Mouse (Mus musculus): ENCODE measurements around the gene Zfp335.

DNA sequence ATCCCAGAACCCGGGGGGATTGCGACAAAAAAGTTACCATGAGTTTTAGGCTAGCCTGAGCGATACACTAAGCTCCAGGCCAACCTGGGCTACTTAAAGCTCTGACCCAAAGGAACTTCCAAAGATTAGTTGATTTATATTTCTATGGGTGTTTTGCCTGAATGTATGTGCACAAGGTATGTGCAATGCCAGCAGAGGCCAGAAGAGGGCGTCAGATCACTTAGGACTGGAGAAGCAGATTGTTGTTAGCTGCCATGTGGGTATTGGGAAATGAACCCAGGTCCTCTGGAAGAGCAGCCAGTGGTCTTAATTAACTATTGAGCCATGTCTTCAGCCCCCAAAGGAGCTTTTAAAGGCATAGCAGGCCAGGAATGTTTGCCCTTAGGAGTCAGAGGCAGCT is 40.2 kb upstream of the Zfp335 start:
- peak; percentile 39; the same call in 1 of the 2 replicates for TF ChIP-seq CTCF (IDR thresholded peaks at IDR 0.05; ENCODE audit: borderline replicate concordance, extremely low read depth, insufficient read depth, insufficient read length)
- no peak for TF ChIP-seq POLR2A (IDR thresholded peaks at IDR 0.05; ENCODE audit: borderline replicate concordance, extremely low read depth, insufficient read depth, insufficient read length, poor library complexity, severe bottlenecking)

All from brain, embryonic 14.5 days (tissue).